Mouse (Mus musculus): Measurements from ENCODE around the gene Sema5a. TPM values are rescaled to one million over a fixed set of nuclear protein-coding genes. Genes with fewer than 3 reads are reported as not detected.

Sema5a gene
- polyA plus RNA-seq, 1 experiment from 2014 or later, result 19.6 TPM

GRCm38 (mm10) chr15:32341423-32341822 lies 96.8 kb downstream of the Sema5a start:
- WGBS, result 47% methylated on average over 2 of the region's 2 CpGs
- no peaks in the 10 kb centered on the region for H3K9me3 ChIP-seq (replicated peaks)

GRCm38 (mm10) chr15:32343544-32343943 lies 98.9 kb downstream of the Sema5a start:
- no peaks in the 10 kb centered on the region for H3K9me3 ChIP-seq (replicated peaks)
- ATAC-seq, result no peak
- H3K4me1 ChIP-seq, result peaks cover 11% of the 10 kb centered on the region
- H3K4me2 ChIP-seq, result no peak overlapping the region
- no peak overlapping the region for H3K4me3 ChIP-seq
- no peaks in the 10 kb centered on the region for H3K27me3 ChIP-seq
- no peak overlapping the region for H3K27ac ChIP-seq
- H3K36me3 ChIP-seq (ENCODE audit: poor library complexity, severe bottlenecking), result no peaks in the 10 kb centered on the region
- no peak overlapping the region for H3K9ac ChIP-seq
- 91% methylated on average over 5 of the region's 5 CpGs for WGBS

More at GRCm38 (mm10) chr15:32341423-32341822, 96.8 kb downstream of the Sema5a start:
- Histone ChIP-seq H3K36me3 (ENCODE audit: poor library complexity, severe bottlenecking) (no peaks in the 10 kb centered on the region), H3K27me3 (no peaks in the 10 kb centered on the region), H3K9ac (no peak overlapping the region), H3K4me3 (no peak overlapping the region), H3K4me2 (no peak overlapping the region), H3K4me1 (peaks cover 15% of the 10 kb centered on the region), H3K27ac (no peak overlapping the region)
- no peak for ATAC-seq

- Histone ChIP-seq H3K9me3 (replicated peaks) (no peaks in the 10 kb centered on the region), H3K9ac (no peak overlapping the region), H3K4me1 (no peaks in the 10 kb centered on the region), H3K27me3 (no peaks in the 10 kb centered on the region), H3K4me2 (no peak overlapping the region), H3K36me3 (ENCODE audit: poor library complexity, severe bottlenecking) (no peaks in the 10 kb centered on the region), H3K4me3 (no peak overlapping the region), H3K27ac (no peak overlapping the region)
- WGBS, result 92% methylated on average over 5 of the region's 5 CpGs
- no peak for ATAC-seq
Observed at GRCm38 (mm10) chr15:32347315-32347714, 102.7 kb downstream of the Sema5a start.

DNA sequence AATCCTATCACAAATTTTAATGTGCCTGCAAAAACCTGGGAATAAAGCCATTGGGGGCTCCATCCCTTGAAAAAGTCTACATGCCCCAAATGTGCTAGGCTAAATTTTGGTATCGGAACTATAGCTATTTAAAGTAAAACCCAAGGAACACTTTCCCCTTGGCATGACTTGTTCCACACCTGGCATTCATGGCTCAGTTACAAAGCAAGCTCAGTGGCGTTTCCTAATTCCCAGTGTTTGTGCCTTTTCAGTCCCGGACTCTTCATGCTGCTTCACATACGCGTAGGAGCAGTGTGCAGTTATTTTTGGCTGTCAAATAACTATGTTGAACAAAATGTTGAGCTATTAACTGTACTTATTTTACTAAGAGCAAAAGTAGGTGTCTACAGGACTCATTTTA lies 104.7 kb downstream of the Sema5a start:
- no peak for ATAC-seq
- H3K9me3 ChIP-seq (replicated peaks), result no peaks in the 10 kb centered on the region
- WGBS, result 92% methylated on average over 5 of the region's 5 CpGs
- H3K4me3 ChIP-seq, result no peak overlapping the region
- H3K4me2 ChIP-seq, result no peak overlapping the region
- H3K27ac ChIP-seq, result no peak overlapping the region
- no peaks in the 10 kb centered on the region for H3K27me3 ChIP-seq
- no peaks in the 10 kb centered on the region for H3K36me3 ChIP-seq (ENCODE audit: poor library complexity, severe bottlenecking)
- H3K4me1 ChIP-seq, result peaks cover 19% of the 10 kb centered on the region
- H3K9ac ChIP-seq, result no peak overlapping the region

GRCm38 (mm10) chr15:32352995-32353394 lies 108.4 kb downstream of the Sema5a start:
- peak; percentile 19; the same call in 1 of the 2 replicates for ATAC-seq
- Histone ChIP-seq H3K9me3 (replicated peaks) (no peaks in the 10 kb centered on the region), H3K27me3 (no peaks in the 10 kb centered on the region), H3K4me3 (no peak overlapping the region), H3K4me2 (no peak overlapping the region), H3K4me1 (peaks cover 20% of the 10 kb centered on the region), H3K36me3 (ENCODE audit: poor library complexity, severe bottlenecking) (no peaks in the 10 kb centered on the region), H3K27ac (no peak overlapping the region), H3K9ac (no peak overlapping the region)
- 32% methylated on average over 8 of the region's 8 CpGs for WGBS

GRCm38 (mm10) chr15:32353513-32353912 lies 108.9 kb downstream of the Sema5a start:
- peak; percentile 48; the same call in 1 of the 2 replicates for ATAC-seq
- no peak overlapping the region for H3K4me2 ChIP-seq
- no peaks in the 10 kb centered on the region for H3K9me3 ChIP-seq (replicated peaks)
- no peaks in the 10 kb centered on the region for H3K36me3 ChIP-seq (ENCODE audit: poor library complexity, severe bottlenecking)
- WGBS, result 30% methylated on average over 5 of the region's 5 CpGs
- no peak overlapping the region for H3K27ac ChIP-seq
- no peak overlapping the region for H3K4me3 ChIP-seq
- no peaks in the 10 kb centered on the region for H3K27me3 ChIP-seq
- no peak overlapping the region for H3K9ac ChIP-seq
- H3K4me1 ChIP-seq, result peaks cover 20% of the 10 kb centered on the region

GRCm38 (mm10) chr15:32356805-32357204 lies 112.2 kb downstream of the Sema5a start:
- Histone ChIP-seq H3K9me3 (replicated peaks) (no peaks in the 10 kb centered on the region), H3K4me1 (peaks cover 20% of the 10 kb centered on the region), H3K36me3 (ENCODE audit: poor library complexity, severe bottlenecking) (no peaks in the 10 kb centered on the region), H3K4me3 (no peak overlapping the region), H3K9ac (no peak overlapping the region), H3K27ac (no peak overlapping the region), H3K27me3 (no peaks in the 10 kb centered on the region), H3K4me2 (no peak overlapping the region)
- WGBS, result 96% methylated on average over 5 of the region's 5 CpGs
- no peak for ATAC-seq

DNA sequence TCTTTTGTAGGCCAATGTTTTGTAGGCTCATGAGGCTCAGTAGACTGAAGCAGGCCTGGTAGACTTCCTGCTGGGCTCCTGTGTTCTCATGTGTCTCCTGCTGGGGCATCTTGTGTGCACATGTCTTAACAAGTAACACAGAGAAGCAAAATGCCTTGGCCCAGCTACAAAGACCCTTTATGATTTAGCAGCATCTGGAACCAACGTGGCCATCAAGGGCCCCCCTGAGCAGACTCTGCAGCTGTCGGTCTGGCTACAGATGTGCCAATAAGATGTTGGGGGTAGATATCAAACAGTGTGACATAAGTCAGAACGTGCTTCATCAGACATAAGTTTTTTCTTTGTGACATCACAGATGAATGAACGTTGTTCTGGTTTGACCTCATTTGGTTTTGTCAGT lies 123.2 kb downstream of the Sema5a start:
- Histone ChIP-seq H3K36me3 (ENCODE audit: poor library complexity, severe bottlenecking) (no peaks in the 10 kb centered on the region), H3K27me3 (no peaks in the 10 kb centered on the region), H3K4me1 (no peaks in the 10 kb centered on the region), H3K4me3 (no peak overlapping the region), H3K9me3 (replicated peaks) (no peaks in the 10 kb centered on the region), H3K27ac (no peak overlapping the region), H3K4me2 (no peak overlapping the region), H3K9ac (no peak overlapping the region)
- no peak for ATAC-seq
- 67% methylated on average over 4 of the region's 4 CpGs for WGBS

GRCm38 (mm10) chr15:32370914-32371313 lies 126.3 kb downstream of the Sema5a start:
- H3K9me3 ChIP-seq (replicated peaks), result no peaks in the 10 kb centered on the region
- 88% methylated on average over 6 of the region's 6 CpGs for WGBS
- no peak overlapping the region for H3K27ac ChIP-seq
- no peak for ATAC-seq
- no peaks in the 10 kb centered on the region for H3K36me3 ChIP-seq (ENCODE audit: poor library complexity, severe bottlenecking)
- no peak overlapping the region for H3K4me3 ChIP-seq
- H3K9ac ChIP-seq, result no peak overlapping the region
- H3K4me2 ChIP-seq, result no peak overlapping the region
- no peaks in the 10 kb centered on the region for H3K27me3 ChIP-seq
- H3K4me1 ChIP-seq, result no peaks in the 10 kb centered on the region

- H3K36me3 ChIP-seq (ENCODE audit: poor library complexity, severe bottlenecking), result no peaks in the 10 kb centered on the region
- H3K4me3 ChIP-seq, result no peak overlapping the region
- no peak overlapping the region for H3K4me2 ChIP-seq
- H3K9ac ChIP-seq, result no peak overlapping the region
- no peaks in the 10 kb centered on the region for H3K4me1 ChIP-seq
- WGBS, result 73% methylated on average over 6 of the region's 6 CpGs
- ATAC-seq, result no peak
- no peaks in the 10 kb centered on the region for H3K9me3 ChIP-seq (replicated peaks)
- H3K27ac ChIP-seq, result no peak overlapping the region
- no peaks in the 10 kb centered on the region for H3K27me3 ChIP-seq
Observed at GRCm38 (mm10) chr15:32371385-32371784, 126.8 kb downstream of the Sema5a start.

DNA sequence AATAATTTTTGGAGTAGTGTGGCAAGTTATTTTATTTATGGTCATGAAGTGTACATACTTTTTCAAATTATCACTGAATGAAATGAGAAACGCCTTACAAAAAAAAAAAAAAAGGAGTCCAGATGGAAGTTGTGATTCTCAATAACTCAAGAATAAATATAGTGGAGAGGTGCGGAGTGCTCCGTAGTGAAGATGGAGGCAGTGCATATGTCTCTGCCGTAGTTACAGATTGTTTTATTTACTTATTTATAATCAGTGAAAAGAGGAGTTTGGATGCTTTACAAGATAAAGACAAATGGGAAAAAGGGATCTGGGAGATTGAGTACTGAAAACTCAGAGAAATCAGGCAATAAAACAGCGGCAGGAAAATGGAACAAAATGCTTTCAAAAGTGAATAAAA lies 131.7 kb downstream of the Sema5a start:
- no peaks in the 10 kb centered on the region for H3K36me3 ChIP-seq (ENCODE audit: poor library complexity, severe bottlenecking)
- no peak overlapping the region for H3K4me2 ChIP-seq
- H3K9me3 ChIP-seq (replicated peaks), result no peaks in the 10 kb centered on the region
- no peak overlapping the region for H3K27ac ChIP-seq
- 86% methylated on average over 5 of the region's 5 CpGs for WGBS
- H3K27me3 ChIP-seq, result no peaks in the 10 kb centered on the region
- ATAC-seq, result peak; percentile 43; the same call in 1 of the 2 replicates
- no peak overlapping the region for H3K4me3 ChIP-seq
- H3K4me1 ChIP-seq, result no peaks in the 10 kb centered on the region
- no peak overlapping the region for H3K9ac ChIP-seq

DNA sequence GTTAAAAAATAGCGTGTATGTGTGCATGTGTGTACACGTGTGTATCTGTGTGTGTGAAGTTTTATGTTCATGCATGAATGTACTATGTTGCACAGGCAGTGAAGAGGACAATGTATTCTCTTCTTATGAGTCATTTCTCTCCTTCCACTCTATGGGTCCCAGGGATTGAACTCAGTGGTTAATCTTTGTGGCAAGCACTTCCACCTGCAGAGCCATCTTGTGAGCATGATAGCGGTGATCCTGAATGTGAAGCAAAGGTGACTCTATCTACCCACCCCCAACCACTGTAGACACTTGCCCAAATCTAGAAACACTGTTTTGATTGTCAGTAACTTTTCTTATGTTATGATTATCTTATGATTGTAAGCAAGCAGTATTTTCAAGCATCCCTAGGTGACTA lies 133.2 kb downstream of the Sema5a start:
- Histone ChIP-seq H3K9ac (no peak overlapping the region), H3K9me3 (replicated peaks) (no peaks in the 10 kb centered on the region), H3K27ac (no peak overlapping the region), H3K4me1 (no peaks in the 10 kb centered on the region), H3K27me3 (no peaks in the 10 kb centered on the region), H3K4me2 (no peak overlapping the region), H3K4me3 (no peak overlapping the region), H3K36me3 (ENCODE audit: poor library complexity, severe bottlenecking) (no peaks in the 10 kb centered on the region)
- WGBS, result 95% methylated on average over 3 of the region's 3 CpGs
- ATAC-seq, result no peak

GRCm38 (mm10) chr15:32380311-32380710 lies 135.7 kb downstream of the Sema5a start:
- WGBS, result 86% methylated on average over 3 of the region's 3 CpGs
- no peak overlapping the region for H3K9ac ChIP-seq
- H3K27ac ChIP-seq, result no peak overlapping the region
- H3K4me3 ChIP-seq, result no peak overlapping the region
- H3K4me2 ChIP-seq, result no peak overlapping the region
- no peaks in the 10 kb centered on the region for H3K36me3 ChIP-seq (ENCODE audit: poor library complexity, severe bottlenecking)
- H3K9me3 ChIP-seq (replicated peaks), result no peaks in the 10 kb centered on the region
- H3K4me1 ChIP-seq, result no peaks in the 10 kb centered on the region
- ATAC-seq, result no peak
- no peaks in the 10 kb centered on the region for H3K27me3 ChIP-seq
